Mouse (Mus musculus): ENCODE measurements around the gene Slc44a1. TPM values are rescaled to one million over a fixed set of nuclear protein-coding genes. Genes with fewer than 3 reads are reported as not detected.

Gene Slc44a1
- total RNA-seq, 2 experiments from 2014 or later, result 75.7 to 84.1 TPM

DNA sequence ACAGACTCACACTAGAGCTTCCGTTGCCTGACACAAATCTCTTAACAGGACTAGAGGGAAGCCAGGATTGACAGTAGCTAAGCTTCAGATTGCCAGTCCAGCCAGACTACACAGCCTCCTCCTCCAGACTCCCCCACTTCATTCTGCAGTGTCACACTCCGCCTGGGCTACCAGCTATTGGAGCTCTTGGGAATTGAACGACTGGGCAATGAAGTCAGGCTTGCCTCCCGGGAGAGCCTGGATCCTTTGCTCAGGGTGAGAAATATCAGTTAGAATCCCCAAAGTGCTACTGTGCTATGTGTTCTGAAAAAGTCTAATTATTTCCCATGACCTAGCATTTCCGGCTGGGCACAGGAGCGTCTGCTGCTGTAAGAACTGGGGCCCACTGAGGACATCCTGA lies 9.7 kb upstream of the Slc44a1 start:
- no peak for DNase-seq (ENCODE audit: low spot score in 2 of 2)

DNA sequence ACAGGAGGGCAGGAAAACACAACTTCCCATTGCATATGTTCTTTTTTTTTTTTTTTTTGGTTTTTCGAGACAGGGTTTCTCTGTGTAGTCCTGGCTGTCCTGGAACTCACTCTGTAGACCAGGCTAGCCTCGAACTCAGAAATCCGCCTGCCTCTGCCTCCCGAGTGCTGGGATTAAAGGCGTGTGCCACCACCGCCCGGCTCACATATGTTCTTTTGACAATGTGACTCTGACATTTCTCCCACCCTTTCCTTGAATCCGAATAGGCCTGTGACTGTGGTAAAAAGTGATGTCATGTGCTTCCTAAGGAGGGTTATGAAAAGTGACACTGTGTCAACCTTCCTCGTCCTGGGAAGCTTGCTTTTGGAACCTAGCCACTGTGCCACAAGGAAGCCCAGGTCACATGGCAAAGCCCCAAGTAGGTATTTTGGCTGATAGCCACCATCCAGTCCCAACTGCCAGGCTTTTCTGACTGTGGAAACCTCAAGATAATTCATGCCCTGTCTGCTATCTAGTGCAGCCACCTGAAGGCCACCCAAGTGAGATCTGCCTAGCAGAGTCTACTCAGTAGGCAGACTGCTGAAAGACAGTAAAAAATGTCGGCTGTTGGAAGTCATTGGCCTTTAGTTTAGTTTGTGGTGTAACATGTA lies 8.5 kb upstream of the Slc44a1 start:
- DNase-seq (ENCODE audit: low spot score in 2 of 2), result no peak

DNA sequence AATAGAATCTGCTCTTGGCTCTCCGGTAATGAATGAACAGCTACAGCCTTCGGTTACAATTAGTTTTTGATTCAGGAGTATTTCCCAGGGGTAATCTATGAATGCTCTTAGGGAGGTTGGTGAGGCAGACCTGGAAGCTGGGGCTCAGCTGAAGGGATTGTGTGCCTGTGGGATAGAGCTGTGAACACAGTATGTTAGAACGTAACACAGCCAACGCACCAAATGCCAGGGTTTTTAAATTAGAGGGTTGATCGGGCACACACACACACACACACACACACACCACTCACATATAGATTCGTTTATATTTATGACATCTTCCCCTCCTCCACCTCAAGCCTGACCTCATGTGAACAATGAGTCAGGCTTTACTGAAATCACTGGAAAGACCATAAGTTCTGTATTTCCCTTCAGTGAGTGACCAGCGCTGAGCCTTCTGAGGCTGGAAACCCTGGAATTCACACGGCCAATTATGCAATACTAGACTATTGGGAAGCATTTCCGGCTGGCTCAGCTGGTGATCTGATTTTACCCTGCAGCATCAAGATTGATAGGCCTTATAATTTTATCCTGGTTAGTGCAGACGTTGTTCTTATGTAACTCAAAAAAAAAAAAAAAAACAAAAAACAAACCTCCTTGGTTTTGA lies 3.0 kb upstream of the Slc44a1 start:
- DNase-seq (ENCODE audit: low spot score in 2 of 2), result peak in 1 of 2 experiments; percentile 79

DNA sequence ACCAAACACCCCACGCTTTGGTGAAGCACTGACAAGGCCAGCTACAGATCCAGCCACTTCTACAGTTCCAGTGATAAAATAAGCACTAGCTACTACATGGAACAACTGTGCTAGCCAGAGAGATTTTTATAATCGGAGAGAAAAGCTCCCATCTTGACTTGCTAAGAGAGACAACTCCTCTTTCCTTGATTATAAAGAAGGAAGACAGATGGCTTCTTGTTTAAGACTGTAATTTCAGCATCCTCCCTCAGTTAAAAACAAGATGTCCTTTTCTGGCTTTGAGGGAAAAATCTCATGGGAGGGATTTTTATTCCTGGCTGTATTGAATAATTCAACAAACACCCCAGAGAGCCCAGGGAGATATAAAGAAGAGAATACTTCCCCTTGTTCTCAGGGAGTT lies 1.8 kb upstream of the Slc44a1 start:
- no peak for DNase-seq (ENCODE audit: low spot score in 2 of 2)

DNA sequence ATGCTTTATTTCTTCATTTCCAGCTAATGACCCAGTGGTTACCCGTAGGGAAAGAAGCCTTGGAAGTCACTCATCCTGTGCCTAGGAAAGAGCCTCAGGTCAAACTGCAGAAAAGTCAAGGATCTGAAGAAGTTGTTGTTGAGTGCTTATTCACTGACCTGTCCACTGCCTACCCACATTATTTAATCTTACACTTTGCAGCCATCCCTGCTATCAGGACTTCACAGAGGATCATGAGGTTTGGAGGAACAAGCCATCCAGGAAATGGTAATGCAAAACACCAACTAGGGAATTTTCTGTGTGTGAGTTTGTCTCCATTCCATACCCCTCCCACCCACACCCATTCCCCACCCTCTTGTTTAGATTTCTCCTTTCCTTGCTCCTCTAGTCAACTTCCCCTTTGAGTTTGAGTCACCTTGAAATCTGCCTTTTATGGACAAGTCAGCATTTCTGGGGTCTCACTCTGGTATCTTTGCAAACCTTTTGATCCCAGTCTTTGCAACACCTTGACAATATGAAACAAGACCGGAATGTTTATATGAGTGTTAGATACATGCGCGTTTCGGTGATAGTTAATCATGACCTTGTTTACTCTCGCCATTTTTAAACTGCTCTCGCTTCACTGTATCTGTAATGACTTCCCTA lies 1.3 kb upstream of the Slc44a1 start:
- DNase-seq (ENCODE audit: low spot score in 2 of 2), result no peak

DNA sequence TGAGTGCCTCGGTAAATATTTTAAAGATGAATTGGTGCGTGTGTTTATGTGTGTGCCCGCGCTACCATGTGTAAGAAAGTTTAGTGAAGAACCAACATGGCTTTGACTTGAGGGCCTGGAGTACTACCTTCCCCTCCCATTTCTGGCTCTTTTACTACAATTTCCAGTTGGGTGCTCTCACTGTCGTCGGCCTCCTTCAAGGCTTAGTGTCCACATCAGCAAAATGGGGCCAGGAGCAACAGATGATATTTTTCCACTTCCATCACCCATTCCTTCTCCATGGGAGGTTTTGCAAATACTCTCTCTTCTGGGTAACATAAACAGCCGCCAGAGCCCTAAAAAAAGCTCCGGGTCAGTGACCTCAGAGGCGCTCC lies 590 bp upstream of the Slc44a1 start:
- DNase-seq (ENCODE audit: low spot score in 2 of 2), result no peak

DNA sequence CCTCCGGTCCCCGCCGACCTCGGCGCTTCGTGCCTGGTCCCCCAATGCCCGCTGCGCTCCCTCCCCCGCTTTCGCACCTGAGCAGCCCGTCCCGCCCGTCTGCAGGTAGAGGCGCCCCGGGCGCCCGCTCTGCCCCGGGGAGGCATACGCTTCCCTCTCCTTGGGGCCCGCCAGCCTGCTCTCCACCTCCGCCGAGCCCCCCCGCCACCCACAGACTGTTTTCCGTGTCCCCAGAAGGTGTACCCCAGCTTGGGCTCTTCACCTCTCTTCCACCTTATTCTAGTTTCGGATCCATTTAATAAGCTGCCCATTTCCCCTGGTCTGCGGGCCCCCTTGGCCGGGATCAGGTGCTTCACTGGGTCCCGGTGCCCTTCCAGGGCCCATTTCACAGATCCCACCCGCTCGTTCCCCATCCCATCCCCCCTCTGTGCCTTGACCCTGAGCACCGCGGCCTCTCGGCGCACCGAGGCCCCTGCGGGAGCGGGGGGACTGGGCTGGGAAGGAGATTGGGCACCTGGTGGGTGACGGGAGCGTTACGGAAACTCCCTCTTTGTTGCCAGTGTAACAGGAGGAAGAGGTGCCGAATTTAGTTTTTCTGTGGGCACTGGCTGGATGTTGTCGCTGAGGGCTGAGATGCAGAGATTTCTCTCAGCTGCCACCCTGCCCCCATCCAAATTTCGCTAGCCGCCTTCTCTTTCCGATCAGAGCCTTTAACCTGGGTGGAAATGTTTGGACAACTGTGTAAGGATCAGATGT lies 781 bp downstream of the Slc44a1 start:
- DNase-seq (ENCODE audit: low spot score in 2 of 2), result peak; percentile 38 to 77

DNA sequence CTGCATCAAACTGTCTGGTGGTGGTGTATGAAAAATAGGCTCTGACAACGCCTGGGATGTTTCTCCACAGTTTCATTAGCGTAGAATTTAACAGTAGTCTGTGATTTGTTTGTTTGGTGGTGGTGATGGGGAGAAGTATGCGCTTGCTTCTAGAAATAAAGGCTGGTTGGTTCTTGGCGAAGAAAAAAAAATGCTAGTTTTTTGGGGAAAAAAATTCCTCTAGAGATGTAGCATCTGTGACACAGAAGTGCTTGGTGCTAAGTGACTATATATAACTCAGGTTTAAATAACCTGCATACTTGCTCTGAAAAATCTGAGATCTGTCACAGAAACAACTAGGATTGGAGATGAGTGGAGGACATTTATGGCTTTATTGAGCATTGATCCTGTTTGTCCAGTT lies 1.5 kb downstream of the Slc44a1 start:
- DNase-seq (ENCODE audit: low spot score in 2 of 2), result no peak

DNA sequence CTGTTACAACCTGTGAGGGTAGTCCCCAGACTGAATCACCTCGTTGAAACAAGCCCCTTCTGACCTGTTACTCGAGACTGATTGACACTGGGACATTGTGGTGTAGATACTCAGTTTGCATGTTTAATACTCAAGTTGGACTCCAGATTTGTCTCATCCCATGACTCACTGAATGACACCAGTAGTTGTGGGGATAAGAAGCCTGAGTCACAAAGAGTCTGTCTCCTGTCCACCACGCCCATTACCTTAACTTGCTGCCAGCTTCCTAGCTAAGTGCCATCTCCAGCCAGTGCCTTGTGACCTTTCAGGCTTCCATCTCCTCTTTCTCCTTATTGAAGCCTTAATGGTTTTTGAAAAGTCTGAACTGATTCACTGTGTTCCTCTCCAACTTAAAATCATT lies 6.0 kb downstream of the Slc44a1 start:
- no peak for DNase-seq (ENCODE audit: low spot score in 2 of 2)

DNA sequence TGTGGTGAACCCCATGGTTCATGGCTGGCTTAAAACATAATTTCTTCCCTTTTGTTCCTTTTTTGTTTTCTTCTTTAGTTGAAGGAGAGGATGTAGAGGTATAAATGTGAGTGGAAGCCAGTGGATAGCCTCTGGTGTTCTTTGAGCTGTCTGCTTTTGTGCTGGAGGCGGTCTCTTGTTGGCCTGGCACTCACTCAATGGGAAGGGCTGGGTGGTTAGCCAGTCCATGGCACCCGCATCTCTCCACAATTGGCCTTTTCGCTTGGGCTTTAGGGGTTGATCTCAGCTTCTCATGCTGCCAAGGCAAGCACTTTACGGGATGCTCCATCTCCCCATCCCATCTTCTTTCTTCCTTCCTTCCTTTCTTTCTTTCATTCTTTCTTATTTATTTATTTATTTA lies 7.6 kb downstream of the Slc44a1 start:
- DNase-seq (ENCODE audit: low spot score in 2 of 2), result no peak

DNA sequence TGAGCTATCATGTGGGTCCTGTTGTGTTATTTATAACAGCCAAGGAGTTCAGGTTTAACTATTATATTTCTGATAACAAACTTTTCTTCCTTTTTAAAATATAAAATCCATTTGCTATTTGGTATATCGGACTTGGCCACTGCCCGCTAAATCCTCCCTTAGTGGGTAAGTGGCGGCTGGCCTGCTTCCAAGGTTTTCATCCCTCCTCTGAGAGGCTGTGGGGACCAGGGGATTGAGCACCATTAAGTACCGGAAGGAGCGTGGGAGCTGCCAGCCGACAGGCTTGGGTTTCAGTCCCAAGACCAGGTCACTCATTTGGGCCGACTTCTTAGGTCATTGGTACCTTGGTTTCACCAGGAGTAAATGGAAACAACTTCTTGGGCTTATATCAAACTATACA lies 10.5 kb downstream of the Slc44a1 start:
- no peak for DNase-seq (ENCODE audit: low spot score in 2 of 2)

DNA sequence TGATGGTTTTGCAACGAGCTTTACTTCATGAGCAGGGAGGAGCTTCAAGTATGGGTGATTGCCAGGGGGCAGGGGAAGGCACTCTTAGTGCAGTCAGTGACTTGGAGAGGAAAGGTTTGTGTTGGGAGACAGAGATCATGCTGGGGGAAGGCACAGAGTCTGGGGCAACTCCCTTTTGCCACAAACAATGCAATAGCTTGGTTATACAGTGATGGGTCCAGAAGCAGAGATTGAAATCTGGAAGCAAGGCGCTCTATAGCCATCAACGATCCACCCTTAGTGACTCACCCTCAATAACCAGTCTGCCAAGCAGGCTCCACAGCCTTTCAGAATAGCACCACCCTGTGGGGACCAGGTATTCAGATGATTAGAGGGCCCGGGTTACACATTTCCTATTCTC lies 11.7 kb downstream of the Slc44a1 start:
- DNase-seq (ENCODE audit: low spot score in 2 of 2), result peak in 1 of 2 experiments; percentile 54

DNA sequence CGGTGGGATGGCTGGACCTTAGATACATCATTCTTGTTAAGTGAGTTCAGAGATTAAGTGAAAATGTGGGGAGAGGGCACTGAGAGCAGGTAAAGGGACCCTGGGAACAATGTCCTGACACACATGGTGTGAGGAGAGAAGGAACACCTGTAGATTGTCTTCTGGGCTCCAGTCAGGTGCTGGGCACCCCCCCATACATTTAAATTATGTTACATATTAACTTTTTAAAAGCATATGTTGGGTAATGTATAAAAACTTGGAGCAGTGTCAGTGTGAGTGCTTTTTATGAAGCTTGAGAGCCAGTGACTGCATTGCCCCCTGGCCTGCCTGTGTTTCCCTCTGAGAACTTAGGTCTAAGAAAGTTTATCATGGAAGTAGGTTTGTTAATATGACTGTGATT lies 12.2 kb downstream of the Slc44a1 start:
- DNase-seq (ENCODE audit: low spot score in 2 of 2), result no peak

DNA sequence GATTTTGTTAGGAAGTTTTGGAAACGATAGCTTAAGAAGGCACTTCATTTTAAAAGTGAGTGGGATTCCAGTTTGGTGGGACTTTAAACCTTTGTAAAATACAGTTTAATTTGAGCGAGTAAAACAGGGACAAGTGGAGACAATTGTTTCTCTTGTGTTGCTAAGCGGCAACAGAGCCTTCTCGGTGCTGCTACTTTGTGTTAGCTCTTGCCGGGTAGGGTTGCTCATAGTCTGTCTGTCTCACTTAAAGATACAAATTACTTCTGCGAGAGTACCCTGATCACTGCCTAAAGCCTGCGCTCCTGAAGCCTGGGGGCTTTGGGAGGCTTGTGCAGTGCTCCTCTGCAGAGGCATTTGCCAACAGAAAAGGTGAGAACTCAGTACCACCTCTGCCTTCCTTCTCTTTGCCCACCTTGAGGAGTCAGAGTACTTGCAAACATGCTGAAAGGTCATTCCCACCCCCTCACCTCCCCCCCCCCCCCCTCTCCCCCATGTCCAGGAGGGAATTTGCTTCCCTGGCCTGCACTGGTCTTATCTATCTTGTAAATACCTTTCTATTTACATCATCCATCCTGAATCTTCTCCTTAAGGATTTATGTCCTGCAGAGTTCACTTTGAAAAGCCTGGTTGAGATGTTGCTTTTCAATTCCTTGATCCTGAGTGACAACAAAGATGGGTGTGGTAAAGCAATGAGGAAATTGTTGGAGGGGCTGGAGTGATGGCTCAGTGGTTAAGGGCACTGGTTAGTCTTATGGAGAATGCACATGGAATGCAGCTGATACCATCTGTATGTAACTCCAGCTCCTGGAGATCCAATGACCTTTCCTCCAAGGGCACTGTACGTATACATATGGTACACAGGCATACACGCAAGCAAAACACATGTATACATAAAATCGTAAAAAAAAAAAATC lies 13.0 kb downstream of the Slc44a1 start:
- DNase-seq (ENCODE audit: low spot score in 2 of 2), result no peak

DNA sequence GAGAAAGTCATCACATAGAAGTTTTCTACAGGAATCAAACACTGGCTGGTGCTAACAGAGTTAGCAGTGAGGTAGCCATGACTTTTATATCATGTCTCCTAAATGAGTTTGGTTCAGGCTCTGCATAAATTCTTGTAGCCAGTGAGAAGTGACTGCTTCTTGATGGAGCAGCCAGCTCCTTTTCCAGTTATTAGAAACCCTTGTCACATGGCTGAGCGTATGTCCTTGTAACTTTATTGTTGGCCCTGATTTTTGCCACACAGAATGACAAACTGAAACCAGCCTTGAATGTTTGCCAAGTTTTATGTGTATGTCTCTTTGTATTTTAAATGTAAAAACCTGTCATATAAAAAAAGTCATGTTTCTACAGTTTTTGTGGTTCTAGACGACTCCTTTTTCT lies 15.7 kb downstream of the Slc44a1 start:
- DNase-seq (ENCODE audit: low spot score in 2 of 2), result no peak

DNA sequence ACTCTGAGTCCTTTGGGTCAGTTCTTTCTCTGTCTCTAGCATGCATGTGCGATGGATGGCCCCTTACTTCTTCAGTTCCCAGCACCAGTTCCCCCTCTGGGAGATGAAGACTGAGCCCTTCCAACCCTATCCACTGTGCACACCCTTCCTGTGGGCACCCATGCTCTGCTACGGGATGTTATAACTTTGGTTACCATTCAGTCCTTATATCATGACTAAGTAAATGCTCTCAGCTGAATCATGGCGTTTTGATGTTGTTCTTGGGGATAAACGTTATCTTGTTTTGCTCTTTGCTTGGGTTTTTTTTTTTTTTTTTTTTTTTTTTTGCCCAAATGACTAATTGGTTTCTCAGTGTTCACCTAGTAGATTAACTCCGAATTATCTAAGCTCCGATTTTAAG lies 16.4 kb downstream of the Slc44a1 start:
- DNase-seq (ENCODE audit: low spot score in 2 of 2), result no peak

DNA sequence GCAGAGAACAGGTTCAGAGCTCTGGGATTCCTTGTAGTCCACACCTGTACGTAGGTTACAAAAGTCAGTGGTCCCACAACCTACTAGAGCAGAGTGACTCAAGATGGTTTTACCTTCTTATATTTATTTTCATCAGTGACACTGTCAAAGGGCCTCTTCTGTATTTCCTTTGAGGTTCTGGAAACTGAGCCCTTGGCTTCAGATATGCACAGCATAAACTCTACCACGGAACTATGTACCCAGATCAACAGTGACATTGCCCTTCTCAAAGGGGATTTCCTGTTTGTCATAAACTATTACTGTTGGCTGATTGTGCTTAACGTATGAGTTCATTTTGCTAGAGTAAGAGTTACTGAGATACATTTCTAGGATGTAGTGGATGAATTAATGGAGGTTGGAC lies 18.3 kb downstream of the Slc44a1 start:
- DNase-seq (ENCODE audit: low spot score in 2 of 2), result no peak

DNA sequence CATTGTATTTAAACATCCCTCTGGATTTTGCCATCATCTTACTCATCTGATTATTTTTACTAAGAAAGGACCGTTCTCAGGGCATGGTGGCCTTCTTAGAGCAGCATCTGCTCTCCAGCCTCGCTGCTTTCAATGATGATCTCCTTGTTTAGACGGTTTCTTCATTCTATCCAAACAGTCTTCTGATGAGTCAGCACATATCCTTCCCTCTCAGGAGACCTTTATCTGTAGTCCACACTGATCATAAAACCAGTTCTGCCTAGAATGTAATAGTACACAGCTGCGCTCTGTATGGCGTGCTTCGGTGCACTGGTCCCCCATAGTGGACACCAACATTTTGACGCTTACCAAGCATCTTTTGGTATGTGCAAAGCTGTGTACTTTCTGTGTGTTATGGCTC lies 19.5 kb downstream of the Slc44a1 start:
- DNase-seq (ENCODE audit: low spot score in 2 of 2), result no peak

DNA sequence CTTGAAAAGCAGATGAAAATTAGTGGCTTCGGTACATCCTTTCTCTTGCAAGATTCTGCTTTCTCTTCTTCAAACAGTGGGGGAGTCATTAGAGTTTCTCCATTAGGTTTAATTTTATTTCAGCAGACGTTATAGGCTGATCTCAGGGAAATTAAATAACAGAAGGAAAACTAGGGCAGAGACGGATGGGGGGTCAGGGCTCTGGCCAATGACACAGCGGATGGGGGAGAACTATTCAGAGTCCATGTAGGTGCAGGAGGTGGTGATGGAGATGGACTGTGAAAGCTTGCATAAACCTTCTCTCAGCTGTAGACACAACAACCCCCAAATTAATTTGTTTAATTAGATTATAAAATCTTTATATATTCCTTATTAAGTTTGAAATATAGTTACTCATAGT lies 20.8 kb downstream of the Slc44a1 start:
- no peak for DNase-seq (ENCODE audit: low spot score in 2 of 2)

DNA sequence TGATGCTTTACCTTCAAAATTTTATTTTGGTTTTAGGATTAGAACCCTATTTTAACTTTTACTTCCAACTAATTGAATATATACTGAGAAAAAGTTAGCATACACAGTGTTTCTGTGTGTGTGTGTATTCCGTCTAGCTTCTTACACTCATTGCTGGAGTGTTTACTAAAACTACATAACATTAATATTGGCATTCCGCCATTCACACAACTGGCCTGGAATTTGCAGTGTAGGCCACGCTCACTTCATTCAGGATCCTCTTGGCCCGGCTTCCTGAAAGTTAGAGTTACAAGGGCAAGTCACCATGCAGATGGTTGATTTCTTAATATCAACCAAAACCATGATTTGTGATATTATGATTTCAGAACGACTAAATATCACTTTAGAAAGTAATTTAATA lies 21.9 kb downstream of the Slc44a1 start:
- no peak for DNase-seq (ENCODE audit: low spot score in 2 of 2)

Data from layer of hippocampus, adult 18-20 months (tissue).